Mouse (Mus musculus) heart, embryonic 14.5 days (tissue): Measurements from ENCODE around the gene Sap18. TPM values are rescaled to one million over a fixed set of nuclear protein-coding genes. Genes with fewer than 3 reads are reported as not detected.

Source experiments
- ATAC-seq: fragments of 200-750 bp; cut with Nextera tagmentation; 2 replicates; pipeline ENCODE4 v1.8.0; 2017; ENCODE audit warnings: low read depth, moderate TSS enrichment; ENCODE audit not compliant: insufficient number of reproducible peaks, insufficient read depth, low FRiP score
- H3K27ac ChIP-seq, 2 experiments: fragments of 200-500 bp in 1 of 2; fragments of 300-500 bp in 1 of 2; sonication (generic) in 1 of 2; replicated peaks in 1 of 2; 2 replicates each; pipeline ENCODE4 v1.5.1; 2012 to 2014; ENCODE audit warnings: low read depth in 2 of 2, low read length in 2 of 2, control low read depth in 1 of 2, mild to moderate bottlenecking in 1 of 2, mixed read lengths in 1 of 2; ENCODE audit not compliant: control insufficient read depth in 1 of 2, insufficient read depth in 1 of 2
- H3K27me3 ChIP-seq: fragments of 300-500 bp; sonication (generic); 2 replicates; pipeline ENCODE4 v1.6.1; 2014; ENCODE audit warnings: mild to moderate bottlenecking, low read length, control low read depth; ENCODE audit not compliant: control insufficient read depth, insufficient read depth
- H3K36me3 ChIP-seq: fragments of 300-500 bp; sonication (generic); 2 replicates; pipeline ENCODE4 v1.6.1; 2014; ENCODE audit warnings: mild to moderate bottlenecking, control low read depth, low read length, mixed read lengths; ENCODE audit not compliant: control insufficient read depth, insufficient read depth
- H3K4me1 ChIP-seq, 2 experiments: fragments of 200-500 bp in 1 of 2; fragments of 300-500 bp in 1 of 2; sonication (generic) in 1 of 2; 2 replicates each; pipeline ENCODE4 v1.6.1; 2012 to 2014; ENCODE audit warnings: low read length in 2 of 2, control low read depth in 1 of 2, mixed read lengths in 1 of 2; ENCODE audit not compliant: control insufficient read depth in 2 of 2, insufficient read depth in 2 of 2
- H3K4me2 ChIP-seq: fragments of 300-500 bp; sonication (generic); 2 replicates; pipeline ENCODE4 v1.6.1; 2014; ENCODE audit warnings: mild to moderate bottlenecking, low read length
- H3K4me3 ChIP-seq, 2 experiments: fragments of 200-500 bp in 1 of 2; fragments of 300-500 bp in 1 of 2; sonication (generic) in 1 of 2; 2 replicates each; pipeline ENCODE4 v1.5.1; 2012 to 2014; ENCODE audit warnings: low read length in 2 of 2, mild to moderate bottlenecking in 2 of 2, control low read depth in 1 of 2, low read depth in 1 of 2, moderate library complexity in 1 of 2; ENCODE audit not compliant: control insufficient read depth in 1 of 2, insufficient read depth in 1 of 2
- H3K9ac ChIP-seq: fragments of 300-500 bp; sonication (generic); 2 replicates; pipeline ENCODE4 v1.6.1; 2014; ENCODE audit warnings: mild to moderate bottlenecking, low read length
- H3K9me3 ChIP-seq: fragments of 300-500 bp; sonication (generic); 2 replicates; pipeline ENCODE4 v1.6.1; 2016; ENCODE audit warnings: low read length, control low read depth; ENCODE audit not compliant: control insufficient read depth
- WGBS: fragments of 180-500 bp; shearing (Covaris S2); extraction: QIAGEN DNeasy Blood & Tissue Kit; methylation state at CpG from one replicate; pipeline ENCODE4 v1.1.7; 2014; 5-methylcytosine and 5-hydroxymethylcytosine counted together
- polyA plus RNA-seq: library from polyadenylated mRNA; unstranded; fragments of >200 nt; fragmentation: Nextera tagmentation; extraction: Ambion mirVana; gene quantifications from 2 replicates; pipeline ENCODE4 v1.2.1, GENCODE M21; 2014

Gene Sap18
- polyA plus RNA-seq, 1 experiment from 2014 or later = 23.3 TPM

DNA sequence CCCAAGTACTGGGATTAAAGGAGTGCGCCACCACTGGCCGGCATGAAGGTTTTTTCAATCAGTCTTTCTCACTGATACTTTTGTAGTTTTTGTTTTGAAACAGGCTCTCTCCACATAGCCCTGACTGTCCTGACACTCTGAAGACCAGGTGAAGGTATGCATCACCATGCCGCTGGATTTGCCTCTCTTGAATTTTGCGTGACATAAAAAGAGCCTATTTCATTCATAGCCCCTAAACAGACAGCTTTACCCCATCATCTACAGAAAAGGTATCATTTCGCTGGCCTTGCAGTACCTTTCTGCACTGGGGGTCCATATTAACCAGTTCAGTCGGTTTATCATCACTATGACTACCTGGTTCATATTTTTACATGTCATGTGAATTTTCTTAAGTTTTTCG lies 429 bp upstream of the Sap18 start:
- H3K4me3 ChIP-seq = peak overlapping the region; percentile 64 to 87
- H3K4me1 ChIP-seq = peaks cover 4 to 19% of the 10 kb centered on the region in 2 experiments
- H3K27me3 ChIP-seq = no peaks in the 10 kb centered on the region
- WGBS = 11% methylated on average over 7 of the region's 7 CpGs
- peak overlapping the region in 1 of 2 experiments; percentile 57; a peak in 2 of 4 replicates for H3K27ac ChIP-seq
- peaks cover 22% of the 10 kb centered on the region for H3K36me3 ChIP-seq
- H3K9me3 ChIP-seq = no peaks in the 10 kb centered on the region
- peak overlapping the region; percentile 70 for H3K9ac ChIP-seq
- H3K4me2 ChIP-seq = peak overlapping the region; percentile 93
- ATAC-seq = no peak

DNA sequence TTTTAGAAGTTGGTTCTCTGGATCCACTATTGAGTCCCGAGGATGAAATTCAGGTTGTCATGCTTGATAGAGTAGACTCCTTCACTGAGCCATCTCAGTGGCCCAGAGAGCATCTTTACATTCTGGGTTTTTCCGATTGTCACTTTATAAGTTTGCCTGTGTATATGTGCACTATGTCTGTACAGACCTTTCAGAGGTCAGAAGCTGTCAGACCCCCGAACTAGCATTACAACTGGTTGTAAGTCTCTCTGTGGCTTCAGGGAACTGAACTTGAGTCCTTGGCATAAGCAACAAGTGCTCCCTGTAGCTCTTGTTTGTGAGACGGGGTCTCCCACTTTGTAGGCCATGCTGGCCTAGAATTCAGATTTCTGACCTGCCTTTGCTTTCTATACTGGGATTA lies 5.8 kb downstream of the Sap18 start:
- peaks cover 84% of the 10 kb centered on the region for H3K36me3 ChIP-seq
- H3K4me2 ChIP-seq = no peak overlapping the region
- H3K27ac ChIP-seq = no peak overlapping the region
- 73% methylated on average over 4 of the region's 4 CpGs for WGBS
- peaks cover 4 to 19% of the 10 kb centered on the region in 2 experiments for H3K4me1 ChIP-seq
- H3K4me3 ChIP-seq = no peak overlapping the region
- H3K9me3 ChIP-seq = no peaks in the 10 kb centered on the region
- no peak overlapping the region for H3K9ac ChIP-seq
- H3K27me3 ChIP-seq = no peaks in the 10 kb centered on the region
- ATAC-seq = no peak

DNA sequence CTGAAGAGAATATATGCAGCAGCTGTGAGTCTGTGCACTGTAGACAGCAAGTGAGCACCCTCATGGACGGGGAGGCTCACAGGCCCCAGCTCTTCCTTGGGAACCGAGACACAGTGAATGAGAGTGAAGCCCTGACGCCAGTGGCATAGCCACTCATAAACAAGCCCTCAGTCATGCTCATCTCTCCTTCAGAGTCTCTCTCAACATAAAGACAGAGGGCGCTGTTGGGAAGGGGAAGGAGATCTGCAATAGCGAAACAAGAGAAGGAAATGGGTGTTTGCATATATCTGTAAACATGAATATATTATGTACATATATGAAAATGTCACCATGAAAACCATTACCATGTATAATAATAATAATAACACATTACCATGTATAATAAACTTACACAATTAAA lies 10.6 kb downstream of the Sap18 start:
- peaks cover 97% of the 10 kb centered on the region for H3K36me3 ChIP-seq

DNA sequence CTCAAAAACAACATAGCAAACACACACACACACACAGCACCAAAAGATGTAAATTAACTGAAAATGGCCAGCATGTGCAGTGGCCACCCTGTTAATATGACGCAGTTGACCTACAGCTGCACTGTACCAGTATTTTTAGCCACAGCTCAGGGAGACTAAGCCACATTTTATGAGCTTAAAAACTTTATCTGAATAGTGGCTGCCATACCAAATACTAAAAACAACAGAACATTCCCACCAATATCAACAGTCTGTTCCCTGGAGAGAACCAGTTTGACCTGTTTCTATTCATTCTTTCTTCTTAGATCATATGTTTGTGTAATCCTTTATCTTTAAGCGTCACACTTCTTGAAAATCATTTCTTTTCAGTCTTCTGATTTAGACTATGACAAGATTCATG lies 12.9 kb downstream of the Sap18 start:
- H3K4me3 ChIP-seq = no peak overlapping the region
- peaks cover 96% of the 10 kb centered on the region for H3K36me3 ChIP-seq
- no peak overlapping the region for H3K9ac ChIP-seq
- H3K9me3 ChIP-seq = no peaks in the 10 kb centered on the region; the same call in 1 of the 2 replicates
- WGBS = 78% methylated on average over 2 of the region's 2 CpGs
- H3K4me1 ChIP-seq = no peaks in the 10 kb centered on the region
- H3K27me3 ChIP-seq = no peaks in the 10 kb centered on the region
- no peak for ATAC-seq
- H3K27ac ChIP-seq = no peak overlapping the region
- no peak overlapping the region for H3K4me2 ChIP-seq

More for the DNA sequence above, 10.6 kb downstream of the Sap18 start:
- H3K4me2 ChIP-seq = no peak overlapping the region
- no peaks in the 10 kb centered on the region; a peak in 1 of 4 replicates for H3K4me1 ChIP-seq
- no peak overlapping the region for H3K4me3 ChIP-seq
- H3K27ac ChIP-seq = no peak overlapping the region
- WGBS = 67% methylated on average over 5 of the region's 5 CpGs
- H3K9ac ChIP-seq = no peak overlapping the region
- no peak for ATAC-seq
- H3K9me3 ChIP-seq = no peaks in the 10 kb centered on the region
- H3K27me3 ChIP-seq = no peaks in the 10 kb centered on the region

DNA sequence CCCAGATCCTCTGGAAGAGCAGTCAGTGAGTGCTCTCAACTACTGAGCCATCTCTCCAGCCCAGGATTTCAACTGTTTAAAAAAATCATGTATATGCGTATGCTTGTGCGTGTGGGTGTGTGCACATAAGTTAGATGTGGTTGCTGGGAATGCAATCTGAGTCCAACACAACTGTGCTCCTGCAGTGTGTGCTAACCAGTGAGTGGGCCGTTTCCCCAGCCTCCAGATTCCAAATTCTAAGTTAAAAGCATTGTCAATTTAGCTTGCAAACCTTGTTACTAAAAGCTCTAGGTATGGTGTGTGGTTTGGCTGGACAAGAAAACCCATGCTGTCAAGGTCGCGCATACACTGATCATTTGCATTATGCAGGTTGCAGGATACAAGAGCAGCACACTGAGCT lies 13.9 kb downstream of the Sap18 start:
- Histone ChIP-seq H3K4me3 (no peak overlapping the region), H3K4me1 (no peaks in the 10 kb centered on the region), H3K27ac (no peak overlapping the region), H3K9me3 (no peaks in the 10 kb centered on the region; the same call in 1 of the 2 replicates), H3K36me3 (peaks cover 96% of the 10 kb centered on the region), H3K9ac (no peak overlapping the region), H3K27me3 (no peaks in the 10 kb centered on the region), H3K4me2 (no peak overlapping the region)
- 95% methylated on average over 5 of the region's 5 CpGs for WGBS
- no peak for ATAC-seq

DNA sequence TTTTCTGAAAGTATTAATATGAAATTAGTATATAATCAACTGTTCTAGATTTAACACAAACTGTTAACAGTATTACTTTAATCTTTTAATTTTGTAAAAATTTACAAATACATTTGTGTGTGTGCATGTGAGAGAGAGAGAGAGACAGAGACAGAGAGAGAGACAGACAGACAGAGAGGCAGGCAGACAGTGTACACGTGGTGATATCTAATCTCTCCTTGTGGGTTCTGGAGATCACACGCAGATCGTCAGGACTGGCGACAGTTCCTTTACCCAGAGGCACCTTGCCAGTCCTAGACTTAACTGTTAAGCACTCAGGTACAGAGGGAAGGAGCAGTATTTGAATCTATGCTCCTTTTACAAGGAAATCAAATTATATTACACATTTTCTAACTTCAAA lies 22.9 kb downstream of the Sap18 start:
- Histone ChIP-seq H3K4me2 (no peak overlapping the region), H3K4me3 (no peak overlapping the region), H3K9me3 (no peaks in the 10 kb centered on the region), H3K4me1 (no peaks in the 10 kb centered on the region; a peak in 1 of 4 replicates), H3K27me3 (no peaks in the 10 kb centered on the region), H3K9ac (no peak overlapping the region), H3K36me3 (peaks cover 69% of the 10 kb centered on the region), H3K27ac (no peak overlapping the region)
- WGBS = 27% methylated on average over 4 of the region's 4 CpGs
- ATAC-seq = no peak

DNA sequence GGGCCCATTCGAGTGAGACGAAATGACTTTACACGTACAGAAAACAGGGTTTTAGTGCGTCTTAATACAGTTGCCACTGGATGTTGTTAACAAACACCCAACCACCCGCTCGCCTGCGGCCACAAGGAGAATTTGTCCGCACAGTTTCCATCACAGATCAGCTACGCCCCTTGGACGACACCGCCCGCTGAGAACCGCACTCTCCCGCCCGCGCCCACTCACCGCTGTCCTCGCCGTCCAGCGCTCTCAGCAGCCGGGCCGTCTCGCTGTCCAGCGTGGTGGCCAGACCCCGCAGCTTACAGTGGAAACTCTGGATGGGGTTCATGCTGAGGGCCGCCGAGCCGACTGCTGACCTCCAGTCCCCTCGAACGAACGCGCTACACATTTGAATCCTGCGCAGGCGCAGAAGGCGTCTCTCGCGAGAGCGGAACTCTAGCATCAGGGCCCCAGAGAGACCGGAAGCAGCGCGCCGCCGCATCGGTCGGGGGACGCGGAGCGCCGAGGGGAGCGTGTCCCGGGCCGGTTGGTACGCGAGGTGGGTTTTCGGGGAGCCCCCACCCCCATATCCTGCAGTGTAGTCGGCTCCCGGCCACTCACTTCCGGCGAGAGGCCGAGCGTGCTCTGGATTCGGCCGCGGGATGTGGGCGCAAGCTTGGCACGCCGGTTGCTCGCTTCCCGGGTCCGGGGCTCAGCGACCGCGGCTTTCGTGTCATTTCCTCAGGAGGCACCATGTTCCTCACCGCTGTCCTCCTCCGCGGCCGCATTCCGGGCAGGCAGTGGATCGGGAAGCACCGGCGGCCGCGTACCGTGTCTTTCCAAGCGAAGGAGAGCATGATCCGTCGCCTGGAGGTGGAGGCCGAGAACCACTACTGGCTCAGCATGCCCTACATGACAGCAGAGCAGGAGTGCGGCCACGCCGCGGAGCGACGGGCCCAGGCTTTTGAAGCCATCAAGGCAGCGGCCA lies 28.1 kb downstream of the Sap18 start, which contains the start of the genes Ska3 and Mrpl57:
Gene Ska3, minus strand, starts transcription at position 398 of the 964 bp plus-strand sequence.
Gene Mrpl57, plus strand, starts transcription at position 447 of the 964 bp plus-strand sequence.
- under 1% methylated on average over 95 of the region's 96 CpGs for WGBS
- ATAC-seq = peak; percentile 91

More for the DNA sequence above, 28.1 kb downstream of the Sap18 start, which contains the start of the genes Ska3 and Mrpl57:
- Histone ChIP-seq H3K36me3 (peaks cover 21% of the 10 kb centered on the region), H3K27me3 (no peaks in the 10 kb centered on the region), H3K27ac (peak within 1 kb of the TSS; percentile 80 to 90), H3K4me3 (peak within 1 kb of the TSS; percentile 75 to 87), H3K4me1 (peaks cover 0 to 9% of the 10 kb centered on the region in 2 experiments; a peak in 2 of 4 replicates), H3K4me2 (peak within 1 kb of the TSS; percentile 80), H3K9me3 (no peaks in the 10 kb centered on the region), H3K9ac (peak within 1 kb of the TSS; percentile 85)
